Mouse (Mus musculus) liver, adult 2 months (tissue): ENCODE data around the gene Slc22a20.

Experiments used
- CTCF ChIP-seq: fragments of 200-500 bp; IDR thresholded peaks from 2 replicates; pipeline ENCODE4 v1.5.1; 2011; ENCODE audit warnings: low read depth, low read length, control low read depth
- POLR2A ChIP-seq: fragments of 200-500 bp; IDR thresholded peaks from 2 replicates; pipeline ENCODE4 v1.6.1; 2011; ENCODE audit warnings: low read length, control low read depth; ENCODE audit not compliant: insufficient read depth; ENCODE audit errors: extremely low read depth

GRCm38 (mm10) chr19:5937095-5937835, 48.7 kb downstream of the Slc22a20 start:
- TF ChIP-seq POLR2A (no peak), CTCF (no peak)
